Mouse (Mus musculus) hematopoietic stem cell, adult 5-6 weeks (primary cell): Measurements from ENCODE around the gene Dock7. TPM values are rescaled to one million over a fixed set of nuclear protein-coding genes. Genes with fewer than 3 reads are reported as not detected.
"Not testable (repeated sequence)": the region's sequence is repeated elsewhere in the genome, so short reads cannot be mapped to it uniquely, and the experiment has no call there.

Experiments
- ATAC-seq, 2 experiments: fragments of 125-278 bp in 1 of 2; replicated peaks in 1 of 2; 2 replicates each; pipeline ENCODE4 v1.8.0; 2016 to 2017; ENCODE audit warnings: inconsistent platforms in 2 of 2, mild to moderate bottlenecking in 2 of 2, moderate number of reproducible peaks in 2 of 2, low read depth in 1 of 2, moderate TSS enrichment in 1 of 2; ENCODE audit not compliant: low FRiP score in 2 of 2, poor library complexity in 2 of 2, severe bottlenecking in 2 of 2, insufficient read depth in 1 of 2, low TSS enrichment in 1 of 2
- total RNA-seq: library from RNA; stranded (forward); fragments of 172-1452, 232-1000 nt; gene quantifications from 2 replicates; pipeline ENCODE4 v1.2.3, GENCODE M21; 2017

Dock7 gene
- total RNA-seq, 1 experiment from 2014 or later: 72.2 TPM

GRCm38 (mm10) chr4:99068806-99069205 lies 51.9 kb downstream of the Dock7 start:
- ATAC-seq: no peak

DNA sequence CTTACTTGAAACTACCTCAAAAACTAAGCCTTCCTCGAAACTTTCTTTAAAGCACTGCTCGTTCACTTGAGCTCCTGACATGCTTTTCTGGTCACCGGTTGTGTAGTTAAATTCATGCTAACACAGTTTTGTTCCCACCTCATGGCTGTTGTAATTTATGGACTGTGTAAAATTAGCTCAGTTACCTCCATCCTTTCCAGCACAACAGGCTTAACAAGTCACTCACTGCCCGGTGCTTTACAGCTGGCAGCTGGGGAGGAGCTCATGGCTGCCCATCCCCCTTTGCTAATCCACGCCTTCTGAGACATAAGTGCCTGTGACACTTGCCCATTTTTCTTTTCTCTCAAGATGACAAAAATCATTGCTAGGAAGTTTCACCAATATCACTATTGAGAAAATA lies 56.2 kb downstream of the Dock7 start:
- no peak for ATAC-seq

- ATAC-seq: no peak
These were observed 72.1 kb downstream of the Dock7 start for GRCm38 (mm10) chr4:99048581-99048980.

DNA sequence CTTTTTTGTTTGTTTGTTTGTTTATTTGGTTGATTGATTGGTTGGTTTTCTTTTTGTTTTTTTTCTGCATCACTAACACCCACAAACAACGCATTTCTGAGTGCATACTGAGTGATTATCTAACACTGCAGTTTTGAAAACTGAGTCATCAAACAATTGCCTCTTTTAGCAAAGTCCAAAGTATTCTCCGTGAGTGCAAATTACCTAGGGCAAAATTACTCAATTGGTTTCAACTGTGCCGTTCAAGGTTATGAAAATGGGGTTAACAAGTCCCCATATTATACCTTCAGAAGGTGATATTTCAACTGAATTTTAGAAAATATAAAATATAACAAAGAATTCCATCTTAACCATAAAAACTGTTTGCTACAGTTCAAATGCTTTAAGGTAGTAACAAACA lies 74.2 kb downstream of the Dock7 start:
- ATAC-seq: no peak

DNA sequence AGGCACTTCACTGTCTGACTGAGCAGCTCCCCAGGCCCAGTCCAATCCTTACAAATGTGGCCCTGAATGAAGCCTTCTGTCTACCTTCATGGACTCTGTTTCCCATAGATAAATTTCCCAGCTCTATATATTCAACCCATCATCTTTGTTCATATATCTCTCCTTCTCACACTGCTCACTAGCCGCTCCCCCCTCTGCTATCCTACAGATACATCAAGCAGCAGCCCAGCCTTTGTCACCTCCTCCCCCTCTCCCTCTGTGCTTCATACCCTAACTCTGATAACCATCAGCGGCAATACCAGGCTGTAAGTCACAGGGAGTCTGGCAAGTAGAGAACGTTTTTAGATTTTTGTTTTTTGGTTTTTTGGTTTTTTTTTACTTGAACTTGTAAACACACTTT lies 75.9 kb downstream of the Dock7 start:
- ATAC-seq: no peak; a peak in 1 of 4 replicates

GRCm38 (mm10) chr4:99032921-99033320 lies 87.8 kb downstream of the Dock7 start:
- peak; percentile 91 to 97 for ATAC-seq

DNA sequence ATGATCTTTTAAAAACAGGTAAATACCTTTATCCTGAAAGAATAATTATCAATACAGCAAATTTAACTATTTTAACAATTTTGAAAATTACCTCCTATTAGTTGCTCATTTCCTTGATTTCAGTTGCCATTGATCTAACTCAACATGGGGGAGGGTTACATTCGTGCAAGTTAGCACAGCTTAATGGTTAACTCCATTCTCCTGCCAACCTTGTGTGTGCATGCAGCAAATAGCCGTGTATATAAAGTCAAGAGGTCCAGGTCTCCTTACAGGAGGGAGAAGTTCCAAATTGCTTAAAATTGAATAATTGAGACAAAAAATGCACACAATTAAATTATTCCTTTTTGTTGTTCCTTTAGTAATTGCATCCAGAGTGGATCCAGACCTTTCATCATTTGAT lies 90.0 kb downstream of the Dock7 start, which contains the start of gene Angptl3:
Gene Angptl3 (plus strand): TSS at position 269 of the 400 bp plus-strand sequence.
- ATAC-seq: no peak

- ATAC-seq: no peak
These were observed 92.3 kb downstream of the Dock7 start for GRCm38 (mm10) chr4:99028377-99028776.

DNA sequence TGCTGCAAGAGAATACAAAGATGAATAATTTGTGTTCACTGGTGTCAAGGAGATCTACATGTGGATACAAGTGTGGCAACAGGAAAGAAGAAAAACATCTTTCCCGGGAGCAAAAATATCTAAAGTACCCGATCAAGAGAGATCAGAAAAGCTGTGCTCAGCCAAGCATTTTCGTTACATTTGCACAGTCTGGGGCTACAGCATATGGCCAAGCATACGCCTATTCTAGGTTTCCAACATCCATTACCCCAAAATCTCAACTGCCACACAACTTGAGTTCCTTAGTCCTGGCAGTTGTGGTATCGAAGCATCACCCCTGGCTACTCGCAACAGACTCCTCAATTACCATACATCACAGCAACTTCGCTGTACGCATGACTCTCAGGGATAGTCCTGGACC lies 98.5 kb downstream of the Dock7 start:
- ATAC-seq: no peak

DNA sequence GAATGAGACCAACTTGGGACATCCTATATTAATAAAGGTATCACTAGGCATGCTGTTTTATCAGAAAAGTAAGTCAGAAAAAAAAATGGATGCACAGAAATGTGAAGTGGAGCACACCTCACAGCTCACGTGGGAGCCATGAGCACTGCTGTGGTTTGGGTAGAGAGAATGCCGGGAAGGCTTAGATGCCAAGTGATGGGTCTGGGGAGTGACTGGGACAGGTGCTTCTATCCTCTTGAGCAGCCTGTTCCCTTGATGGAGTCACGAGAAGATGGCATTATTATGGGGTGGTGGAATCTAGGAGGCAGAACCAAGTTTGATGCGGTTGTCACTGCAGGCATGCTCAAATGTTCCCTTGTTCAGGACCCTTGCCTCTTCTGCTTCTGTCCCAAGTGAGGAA lies 109.7 kb downstream of the Dock7 start:
- ATAC-seq: no peak

DNA sequence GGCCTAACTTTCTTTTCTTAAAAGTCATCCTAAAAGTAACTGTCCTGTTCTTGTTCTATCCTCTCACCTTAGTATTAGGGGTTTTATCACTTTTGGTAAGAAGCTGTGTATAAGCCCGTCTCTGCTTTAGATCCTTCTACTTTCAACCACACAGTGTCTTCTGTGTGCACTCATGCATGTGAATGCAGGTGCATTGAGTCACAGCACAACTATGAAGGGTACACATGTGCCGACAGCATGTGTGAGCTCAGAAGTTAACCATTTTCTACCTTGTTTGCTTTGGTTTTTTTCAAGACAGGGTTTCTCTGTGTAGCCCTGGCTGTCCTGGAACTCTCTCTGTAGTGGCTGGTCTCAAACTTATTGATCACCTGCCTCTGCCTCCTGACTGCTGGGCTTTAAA lies 114.4 kb downstream of the Dock7 start:
- no peak for ATAC-seq

GRCm38 (mm10) chr4:99005574-99005973 lies 115.1 kb downstream of the Dock7 start:
- no peak for ATAC-seq

DNA sequence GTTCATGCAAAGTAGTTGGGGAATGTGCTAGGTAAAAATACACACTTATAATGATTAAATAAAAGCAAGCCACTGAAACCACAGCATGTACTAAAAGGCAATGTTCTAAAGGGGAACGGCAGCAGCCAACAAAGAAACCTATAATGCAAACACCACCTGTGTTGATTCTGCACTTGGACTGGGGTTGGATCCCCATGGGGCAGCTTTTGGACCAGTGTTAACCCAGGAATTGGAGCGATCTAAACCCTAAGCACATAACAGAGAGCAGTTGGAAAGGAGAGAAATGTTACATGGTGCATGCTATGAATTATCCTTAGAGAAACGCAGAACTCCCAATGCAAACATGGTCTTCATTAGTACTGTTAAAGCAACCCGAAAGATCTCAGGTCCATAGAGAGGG lies 127.2 kb downstream of the Dock7 start:
- ATAC-seq: no peak

DNA sequence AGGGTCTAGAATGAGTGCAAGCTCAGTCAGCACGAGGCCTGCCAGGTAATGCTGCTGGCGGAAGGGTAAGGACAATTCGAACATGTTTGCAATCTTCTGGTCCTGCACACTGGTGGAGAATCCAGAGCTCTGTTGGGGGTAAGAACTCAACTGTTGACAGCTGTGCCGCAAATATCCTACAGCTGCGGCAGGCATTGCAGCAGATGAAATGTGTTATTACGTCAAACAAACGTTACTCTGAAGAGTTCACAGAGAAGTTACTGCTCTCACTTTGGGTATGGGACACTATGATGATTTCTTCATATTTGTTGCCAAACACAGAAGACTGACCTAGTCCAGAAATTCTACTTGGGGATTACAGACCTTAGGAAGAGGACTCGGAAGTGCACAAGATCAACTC lies 136.0 kb downstream of the Dock7 start:
- no peak for ATAC-seq

DNA sequence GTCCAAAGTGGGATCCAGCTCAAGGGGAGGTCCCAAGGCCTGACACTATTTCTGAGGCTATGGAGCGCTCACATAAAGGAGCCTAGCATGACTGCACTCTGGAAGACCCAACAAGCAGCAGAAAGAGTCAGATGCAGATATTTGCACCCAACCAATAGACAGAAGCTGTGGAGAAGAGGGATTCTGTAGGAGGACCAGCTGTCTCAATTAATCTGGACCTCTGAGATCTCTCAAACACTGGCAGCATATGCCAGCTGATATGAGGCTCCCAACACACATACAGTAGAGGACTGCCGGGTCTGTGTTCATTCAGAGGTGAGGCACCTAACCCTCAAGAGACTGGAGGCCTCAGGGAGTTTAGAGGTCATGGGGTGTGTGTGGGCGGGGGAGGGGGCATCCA lies 140.7 kb downstream of the Dock7 start:
- not testable (repeated sequence) for ATAC-seq

GRCm38 (mm10) chr4:98978693-98979092 lies 142.0 kb downstream of the Dock7 start:
- ATAC-seq: no peak

DNA sequence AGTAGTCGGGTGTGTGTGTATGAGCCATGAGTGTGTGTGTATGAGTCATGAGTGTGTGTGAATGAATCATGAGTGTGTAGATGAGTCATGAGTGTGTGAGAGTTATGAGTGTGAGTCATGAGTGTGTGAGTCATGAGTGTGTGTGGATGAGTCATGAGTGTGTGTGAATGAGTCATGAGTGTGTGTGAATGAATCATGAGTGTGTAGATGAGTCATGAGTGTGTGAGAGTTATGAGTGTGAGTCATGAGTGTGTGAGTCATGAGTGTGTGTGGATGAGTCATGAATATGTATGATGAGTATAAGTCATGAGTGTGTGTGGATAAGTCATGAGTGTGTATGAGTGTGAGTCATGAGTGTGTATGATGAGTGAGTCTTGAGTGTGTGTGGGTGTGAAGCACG lies 142.4 kb downstream of the Dock7 start:
- ATAC-seq: not testable (repeated sequence)

- ATAC-seq: no peak
These were observed 145.0 kb downstream of the Dock7 start for GRCm38 (mm10) chr4:98975741-98976140.

DNA sequence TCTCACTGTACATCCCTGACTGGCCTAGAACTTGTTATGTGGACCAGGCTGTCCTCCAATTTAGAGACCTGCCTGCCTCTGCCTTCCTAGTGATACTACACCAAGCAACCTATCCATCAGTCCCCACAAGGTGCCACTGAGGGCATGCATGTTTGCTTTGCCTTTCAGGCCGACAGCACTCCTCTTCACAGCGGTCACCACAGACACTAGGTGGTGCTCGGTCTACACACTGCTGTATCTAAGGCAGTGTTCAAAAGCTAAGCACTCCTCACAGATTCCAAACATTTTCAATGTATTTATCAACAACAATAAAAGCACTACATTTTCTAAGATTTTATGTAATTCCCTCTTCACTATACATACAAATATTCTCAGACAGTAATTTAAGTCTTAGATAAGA lies 150.8 kb downstream of the Dock7 start:
- ATAC-seq: no peak

DNA sequence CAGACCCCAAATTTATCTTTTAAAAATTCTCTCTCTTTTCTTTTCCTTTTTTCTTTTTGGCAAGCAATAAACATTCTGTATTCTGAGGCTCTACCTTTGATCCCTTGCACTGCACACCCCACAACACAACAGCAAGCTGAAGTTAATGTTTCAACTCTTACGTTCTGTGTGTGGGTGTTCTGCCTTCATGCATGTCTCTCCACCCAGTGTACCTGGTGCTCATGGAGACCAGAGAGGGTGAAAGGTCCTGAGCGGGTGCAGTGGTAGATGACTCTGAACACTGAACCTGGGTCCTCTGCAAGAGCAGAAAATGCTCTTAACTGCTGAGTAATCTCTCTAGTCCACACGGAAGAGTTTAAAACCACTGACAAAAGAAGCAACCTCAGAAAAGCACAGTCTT lies 160.5 kb downstream of the Dock7 start:
- ATAC-seq: no peak
